Mouse (Mus musculus) midbrain, embryonic 10.5 days (tissue): ENCODE measurements at regions not wholly inside any gene's neighbourhood (a gene's known extent, or its start where the extent isn't known, plus 50 kb on each side); places are given as distances from the start of the nearest gene placed in this dataset.

Source experiments
- DNase-seq: peaks from one replicate; pipeline ENCODE4 v3.0.0-alpha.2; 2017; ENCODE audit warnings: low spot score
- H3K27ac ChIP-seq: fragments of 300-500 bp; sonication (generic); replicated peaks from 2 replicates; pipeline ENCODE4 v1.5.1; 2016; ENCODE audit warnings: mild to moderate bottlenecking
- H3K27me3 ChIP-seq: fragments of 300-500 bp; sonication (generic); 2 replicates; pipeline ENCODE4 v1.6.1; 2016; ENCODE audit warnings: low read depth, mild to moderate bottlenecking; ENCODE audit not compliant: poor library complexity, severe bottlenecking
- H3K36me3 ChIP-seq: fragments of 300-500 bp; sonication (generic); 2 replicates; pipeline ENCODE4 v1.6.1; 2016; ENCODE audit warnings: mild to moderate bottlenecking, moderate library complexity
- H3K4me1 ChIP-seq: fragments of 300-500 bp; sonication (generic); 2 replicates; pipeline ENCODE4 v1.6.1; 2016
- H3K4me3 ChIP-seq: fragments of 300-500 bp; sonication (generic); 2 replicates; pipeline ENCODE4 v1.5.1; 2016; ENCODE audit warnings: mild to moderate bottlenecking, moderate library complexity
- H3K9me3 ChIP-seq: fragments of 300-500 bp; sonication (generic); replicated peaks from 2 replicates; pipeline ENCODE4 v1.6.1; 2016; ENCODE audit warnings: mild to moderate bottlenecking
- WGBS: fragments of 180-500 bp; shearing (Covaris S2); methylation state at CpG from one replicate; pipeline ENCODE4 v1.1.7; 2016; 5-methylcytosine and 5-hydroxymethylcytosine counted together

DNA sequence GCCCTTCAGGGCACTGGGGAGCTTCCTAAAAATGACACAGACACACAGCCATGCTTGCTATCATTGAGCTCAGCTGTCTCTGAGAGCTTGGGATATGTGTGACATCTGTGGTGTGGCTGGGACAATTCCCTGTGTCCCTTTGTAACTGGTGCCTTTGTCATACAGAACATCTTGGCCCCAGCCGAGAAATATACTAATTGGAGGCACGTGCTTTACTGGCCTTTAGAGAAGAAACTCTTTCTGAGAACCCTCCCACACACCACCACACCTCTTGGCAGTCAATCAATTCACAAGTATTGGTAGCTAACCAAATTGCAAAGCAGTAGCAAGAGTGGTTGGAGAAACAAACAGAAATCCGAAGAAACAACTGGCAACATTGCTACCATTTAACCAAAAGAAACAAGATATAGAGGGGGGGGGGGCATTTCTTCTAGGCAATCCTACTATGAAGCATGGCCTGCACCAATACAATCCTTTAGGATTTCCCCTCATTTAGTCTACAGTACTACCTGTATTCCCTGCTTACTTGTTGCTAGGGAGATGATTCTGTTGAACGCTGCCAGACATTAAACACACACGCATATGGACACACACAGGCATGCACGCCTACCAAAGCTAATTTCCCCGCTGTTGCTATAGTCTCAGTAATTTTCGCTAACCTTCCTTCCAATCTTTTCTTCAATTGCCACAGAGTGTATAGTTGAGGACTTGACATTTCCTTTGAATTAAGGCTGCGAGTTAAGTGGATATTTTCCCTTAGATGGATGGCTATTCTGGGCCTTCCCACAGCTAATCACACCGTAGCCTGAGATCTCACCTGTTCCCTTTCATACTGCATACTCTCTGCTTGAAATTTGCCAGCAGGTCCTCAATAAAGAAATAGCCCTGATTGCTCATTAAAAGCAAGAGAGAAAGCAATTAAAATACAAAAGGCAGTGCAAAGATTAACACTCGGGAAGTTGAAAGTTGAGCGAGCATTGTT is 625.3 kb upstream of the Cdh5 start:
- Histone ChIP-seq H3K9me3 (no peaks in the 10 kb centered on the region), H3K4me1 (no peaks in the 10 kb centered on the region), H3K27me3 (no peaks in the 10 kb centered on the region), H3K4me3 (no peak overlapping the region), H3K27ac (no peak overlapping the region), H3K36me3 (no peaks in the 10 kb centered on the region)
- DNase-seq: no peak
- 83% methylated on average over 12 of the region's 12 CpGs for WGBS

- Histone ChIP-seq H3K27ac (0 out of 2 replicates have a peak overlapping the region, but pooled peaks have one; percentile 33), H3K4me1 (peaks cover 15% of the 10 kb centered on the region)
Measured at GRCm38 (mm10) chr8:103482033-103482720, 619.2 kb upstream of the Cdh5 start.

GRCm38 (mm10) chr8:103485441-103485840 is 616.0 kb upstream of the Cdh5 start:
- H3K9me3 ChIP-seq: no peaks in the 10 kb centered on the region
- H3K4me1 ChIP-seq: peaks cover 15% of the 10 kb centered on the region
- 89% methylated on average over 5 of the region's 5 CpGs for WGBS
- no peak for DNase-seq
- H3K27ac ChIP-seq: no peak overlapping the region
- no peaks in the 10 kb centered on the region for H3K36me3 ChIP-seq
- H3K27me3 ChIP-seq: no peaks in the 10 kb centered on the region
- no peak overlapping the region for H3K4me3 ChIP-seq

More at GRCm38 (mm10) chr8:103482033-103482720, 619.2 kb upstream of the Cdh5 start:
- no peak overlapping the region for H3K4me3 ChIP-seq
- H3K27me3 ChIP-seq: no peaks in the 10 kb centered on the region
- H3K9me3 ChIP-seq: no peaks in the 10 kb centered on the region
- H3K36me3 ChIP-seq: no peaks in the 10 kb centered on the region
- WGBS: 19% methylated on average over 6 of the region's 6 CpGs
- peak; percentile 31 for DNase-seq

DNA sequence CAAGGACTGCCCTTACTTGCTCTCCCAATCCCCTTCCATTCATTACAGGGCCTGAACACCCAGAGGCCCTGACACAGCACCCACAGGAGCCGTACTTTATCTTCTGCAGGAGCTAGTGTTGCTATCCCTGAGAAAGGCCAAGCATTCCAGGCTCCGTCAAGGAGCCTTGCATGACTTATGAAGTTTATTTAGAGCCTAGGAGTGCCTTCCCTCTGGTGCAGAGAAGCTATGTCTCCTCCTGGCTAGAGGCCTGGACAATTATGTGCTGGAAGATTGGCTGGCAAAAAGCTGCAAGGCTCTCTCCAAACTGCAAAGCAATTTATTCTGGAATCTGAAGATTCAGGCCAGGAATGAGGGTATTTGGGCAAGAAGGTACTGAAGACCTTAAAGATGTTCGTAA is 612.0 kb upstream of the Cdh5 start:
- H3K4me3 ChIP-seq: no peak overlapping the region
- H3K4me1 ChIP-seq: no peaks in the 10 kb centered on the region
- no peak for DNase-seq
- H3K36me3 ChIP-seq: no peaks in the 10 kb centered on the region
- no peaks in the 10 kb centered on the region for H3K27me3 ChIP-seq
- WGBS: 80% methylated on average over 3 of the region's 3 CpGs
- H3K27ac ChIP-seq: no peak overlapping the region
- H3K9me3 ChIP-seq: no peaks in the 10 kb centered on the region

DNA sequence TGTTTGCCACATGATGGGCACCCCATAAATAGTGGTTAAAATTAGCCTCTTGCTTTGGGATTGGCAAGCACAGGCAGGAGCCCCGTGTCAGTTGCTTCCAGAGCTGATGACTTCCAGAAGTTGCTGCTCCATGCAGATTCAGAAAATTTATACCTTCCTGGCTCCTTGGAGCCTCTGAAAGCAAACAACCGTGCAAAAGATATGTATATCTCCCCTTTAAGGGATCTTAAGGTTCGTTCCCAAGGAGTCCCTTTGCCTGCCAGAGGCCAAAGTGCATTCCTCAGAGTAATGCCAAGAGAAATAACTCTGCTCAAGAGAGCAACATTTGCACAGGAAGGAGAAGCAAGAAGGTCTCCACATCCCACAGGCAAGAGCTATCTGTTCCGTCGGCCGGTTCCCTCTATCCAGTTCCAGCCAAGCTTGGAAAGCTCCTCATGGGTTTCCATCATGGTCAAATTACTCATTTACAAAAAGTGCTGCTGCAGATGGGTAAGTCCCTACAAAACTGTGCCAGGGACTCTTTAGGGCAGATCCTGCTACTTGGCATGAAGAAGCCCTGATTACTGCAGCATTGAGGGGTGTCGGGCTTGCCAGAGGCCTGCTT is 608.4 kb upstream of the Cdh5 start:
- WGBS: 88% methylated on average over 7 of the region's 7 CpGs
- Histone ChIP-seq H3K4me1 (no peaks in the 10 kb centered on the region), H3K27me3 (no peaks in the 10 kb centered on the region), H3K4me3 (no peak overlapping the region), H3K27ac (no peak overlapping the region), H3K36me3 (no peaks in the 10 kb centered on the region), H3K9me3 (no peaks in the 10 kb centered on the region)
- DNase-seq: no peak

- 84% methylated on average over 4 of the region's 4 CpGs for WGBS
- DNase-seq: no peak
Measured at GRCm38 (mm10) chr8:103493932-103494493, 607.4 kb upstream of the Cdh5 start.

GRCm38 (mm10) chr8:103494670-103495069 is 606.8 kb upstream of the Cdh5 start:
- H3K9me3 ChIP-seq: no peaks in the 10 kb centered on the region
- H3K4me3 ChIP-seq: no peak overlapping the region
- DNase-seq: no peak
- no peaks in the 10 kb centered on the region for H3K27me3 ChIP-seq
- H3K36me3 ChIP-seq: no peaks in the 10 kb centered on the region
- H3K27ac ChIP-seq: no peak overlapping the region
- 69% methylated on average over 1 of the region's 1 CpGs for WGBS
- no peaks in the 10 kb centered on the region for H3K4me1 ChIP-seq

More at GRCm38 (mm10) chr8:103493932-103494493, 607.4 kb upstream of the Cdh5 start:
- Histone ChIP-seq H3K4me3 (no peak overlapping the region), H3K36me3 (no peaks in the 10 kb centered on the region), H3K4me1 (no peaks in the 10 kb centered on the region), H3K27ac (no peak overlapping the region), H3K9me3 (no peaks in the 10 kb centered on the region), H3K27me3 (no peaks in the 10 kb centered on the region)

DNA sequence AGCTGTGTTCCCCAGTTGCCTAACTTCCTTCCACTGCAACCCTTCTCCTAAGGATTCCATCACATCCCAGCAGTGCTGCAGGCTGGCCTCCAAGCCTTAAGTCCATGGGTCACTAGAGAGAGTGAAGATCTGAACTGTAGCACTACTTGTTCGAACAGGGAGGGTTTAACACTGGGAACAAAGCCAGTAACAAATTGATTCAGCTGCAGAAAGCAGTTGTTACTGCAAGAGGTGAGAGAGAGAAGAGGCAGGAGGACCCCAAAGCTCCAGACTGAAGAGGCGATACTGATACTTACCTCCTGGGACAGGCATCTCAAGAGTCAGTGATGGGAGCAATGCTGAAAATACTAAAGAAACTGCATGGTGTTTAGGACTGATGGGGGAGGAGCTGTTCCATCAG is 600.1 kb upstream of the Cdh5 start:
- Histone ChIP-seq H3K27ac (no peak overlapping the region), H3K36me3 (no peaks in the 10 kb centered on the region), H3K4me1 (peaks cover 8% of the 10 kb centered on the region), H3K27me3 (no peaks in the 10 kb centered on the region), H3K4me3 (no peak overlapping the region), H3K9me3 (no peaks in the 10 kb centered on the region)
- DNase-seq: no peak
- 87% methylated on average over 2 of the region's 2 CpGs for WGBS

DNA sequence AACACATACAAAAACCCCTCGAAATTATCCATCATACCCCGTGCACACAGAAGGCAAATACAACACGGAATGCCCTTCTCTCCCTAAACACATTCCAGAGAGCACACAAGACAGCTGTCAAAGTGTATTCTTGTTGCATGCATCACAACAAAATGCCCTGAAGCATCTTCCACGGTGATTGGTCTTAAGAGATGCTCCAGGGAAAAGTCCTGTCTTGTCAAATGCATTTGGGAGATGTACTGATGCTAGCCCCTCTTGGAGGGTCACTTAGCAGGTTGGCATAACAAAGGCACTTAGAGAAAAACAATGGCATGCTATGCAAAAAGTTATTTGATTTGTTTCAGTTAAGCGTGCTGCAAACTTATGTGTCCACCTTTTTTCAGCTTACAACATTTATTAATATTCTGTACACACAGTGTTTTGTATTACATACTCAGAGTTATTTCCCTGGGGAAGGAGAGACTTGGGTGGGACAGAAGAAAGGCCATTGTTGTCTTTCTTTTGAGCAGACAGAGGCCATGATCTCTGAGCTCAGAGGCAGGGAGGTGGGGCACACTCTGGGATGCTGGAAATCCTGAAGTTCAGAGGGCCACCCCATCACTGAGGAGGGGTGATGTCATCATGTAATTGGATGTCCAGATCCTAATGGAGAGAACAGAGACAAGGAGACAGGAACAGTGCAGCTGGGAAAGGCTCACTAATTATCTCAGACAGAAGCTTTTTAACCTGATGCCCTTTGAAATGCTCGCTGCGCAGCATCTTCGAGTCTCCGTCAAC is 598.2 kb upstream of the Cdh5 start:
- Histone ChIP-seq H3K4me3 (no peak overlapping the region), H3K36me3 (no peaks in the 10 kb centered on the region), H3K9me3 (no peaks in the 10 kb centered on the region), H3K27me3 (no peaks in the 10 kb centered on the region), H3K4me1 (peaks cover 8% of the 10 kb centered on the region), H3K27ac (no peak overlapping the region)
- no peak for DNase-seq
- 84% methylated on average over 9 of the region's 9 CpGs for WGBS

- no peak for DNase-seq
- no peaks in the 10 kb centered on the region for H3K27me3 ChIP-seq
- no peak overlapping the region for H3K27ac ChIP-seq
- H3K9me3 ChIP-seq: no peaks in the 10 kb centered on the region
- peaks cover 8% of the 10 kb centered on the region for H3K4me1 ChIP-seq
- H3K36me3 ChIP-seq: no peaks in the 10 kb centered on the region
- no peak overlapping the region for H3K4me3 ChIP-seq
- WGBS: 81% methylated on average over 6 of the region's 6 CpGs
Measured at GRCm38 (mm10) chr8:103506334-103506733, 595.1 kb upstream of the Cdh5 start.

GRCm38 (mm10) chr8:103507068-103507467 is 594.4 kb upstream of the Cdh5 start:
- Histone ChIP-seq H3K4me3 (no peak overlapping the region), H3K27me3 (no peaks in the 10 kb centered on the region), H3K36me3 (no peaks in the 10 kb centered on the region), H3K4me1 (peaks cover 8% of the 10 kb centered on the region), H3K9me3 (no peaks in the 10 kb centered on the region), H3K27ac (no peak overlapping the region)
- 83% methylated on average over 5 of the region's 5 CpGs for WGBS
- DNase-seq: no peak
